Mouse (Mus musculus): ENCODE data around the gene Olfr1242. TPM values are rescaled to one million over a fixed set of nuclear protein-coding genes. Genes with fewer than 3 reads are reported as not detected.

The Olfr1242 gene
- polyA plus RNA-seq (2012; rRNA removed), result not detected in 2 replicates

- 75% methylated on average over 1 of the region's 1 CpGs for WGBS
- no peak for DNase-seq (ENCODE audit: low read depth, low spot score)
Measured at GRCm38 (mm10) chr2:89498235-89498634, at the start of gene Olfr1242. TSS of gene Olfr1242 (minus strand) at chr2:89498335.

- DNase-seq (ENCODE audit: low read depth, low spot score), result no peak
- WGBS, result 57% methylated on average over 2 of the region's 2 CpGs
Measured at GRCm38 (mm10) chr2:89544516-89544915, 46.4 kb upstream of the Olfr1242 start.

DNA sequence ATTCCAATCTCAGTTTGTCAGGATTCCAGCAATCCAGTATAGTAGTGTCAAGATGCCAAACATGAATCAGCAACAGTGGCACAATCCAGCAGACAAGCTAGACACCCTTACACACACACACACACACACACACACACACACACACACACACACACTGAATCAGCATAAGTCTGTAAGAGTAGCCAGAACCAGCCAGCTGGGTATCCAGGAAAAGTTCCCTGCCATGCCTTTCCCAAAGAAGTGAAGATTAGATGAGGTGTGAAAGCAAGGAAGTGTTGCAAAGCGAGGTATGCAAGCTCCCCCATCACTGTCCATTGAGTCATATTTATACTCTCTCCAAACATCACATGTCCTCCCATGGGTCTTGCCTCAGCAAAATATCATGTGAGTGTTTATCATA is 41.8 kb upstream of the Olfr1242 start:
- 63% methylated on average over 1 of the region's 1 CpGs for WGBS
- DNase-seq (ENCODE audit: low read depth, low spot score), result no peak

GRCm38 (mm10) chr2:89531387-89531786 is 33.3 kb upstream of the Olfr1242 start, which contains the start of gene Olfr1243:
TSS of gene Olfr1243 (minus strand) at chr2:89531487.
- WGBS, result 83% methylated on average over 1 of the region's 1 CpGs
- DNase-seq (ENCODE audit: low read depth, low spot score), result no peak

DNA sequence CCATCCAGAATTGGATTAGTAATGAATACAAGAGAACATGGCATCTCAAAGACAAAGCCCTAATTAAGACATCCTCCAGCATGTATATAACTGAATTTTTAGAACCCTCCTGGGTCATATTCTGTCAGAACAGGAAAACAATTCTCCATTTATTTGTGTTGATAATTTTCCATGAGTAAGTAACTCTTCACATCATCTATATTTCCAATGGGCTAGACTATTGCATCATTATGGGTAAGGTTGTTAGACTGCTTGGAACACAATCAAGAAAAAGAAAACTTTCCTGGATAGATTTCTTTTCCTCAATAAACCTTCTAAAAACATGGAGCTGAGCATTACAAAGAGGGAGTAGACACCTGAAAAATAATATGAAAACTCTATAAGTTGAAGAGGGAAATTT is 11.1 kb downstream of the Olfr1242 start, which contains the start of gene Olfr1241:
Olfr1241 (minus strand) TSS at position 101 of the 400 bp plus-strand sequence.
- no peak for DNase-seq (ENCODE audit: low read depth, low spot score)

DNA sequence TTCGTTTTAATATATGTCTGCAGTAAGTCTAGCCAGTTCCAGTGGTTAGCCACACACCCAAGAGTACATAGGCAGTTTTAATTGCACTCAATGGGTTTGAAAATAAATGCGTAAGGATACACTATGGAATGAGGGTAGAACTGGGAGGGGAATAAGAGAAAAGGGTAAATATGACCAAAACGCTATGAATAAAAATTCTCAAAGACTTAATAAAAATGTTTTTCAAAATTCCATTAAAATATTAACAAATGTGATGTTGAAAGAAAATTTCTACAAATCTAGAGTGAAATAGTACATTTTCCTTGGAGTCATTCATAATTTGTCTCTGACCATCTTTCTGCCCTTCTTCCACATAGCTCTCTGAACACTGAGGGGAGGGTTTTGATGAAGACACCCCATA is 55.2 kb downstream of the Olfr1242 start, which contains the start of gene Olfr1240:
Olfr1240 (minus strand) TSS at position 101 of the 400 bp plus-strand sequence.
- no peak for DNase-seq (ENCODE audit: low read depth, low spot score)
- 76% methylated on average over 3 of the region's 3 CpGs for WGBS

Other genes with a start within 250 kb of the Olfr1242 start
- not detected in 2 replicates for gene Olfr1228, start 244.3 kb downstream of the Olfr1242 start, polyA plus RNA-seq (2012; rRNA removed)
- gene Olfr1229, start 210.3 kb downstream of the Olfr1242 start, polyA plus RNA-seq (2012; rRNA removed), result not detected in 2 replicates
- gene Olfr1230, start 201.1 kb downstream of the Olfr1242 start, polyA plus RNA-seq (2012; rRNA removed), result not detected in 2 replicates
- gene Olfr1231, start 191.3 kb downstream of the Olfr1242 start, polyA plus RNA-seq (2012; rRNA removed), result not detected in 2 replicates
- gene Olfr1232, start 168.7 kb downstream of the Olfr1242 start, polyA plus RNA-seq (2012; rRNA removed), result not detected in 2 replicates
- gene Olfr1233, start 155.9 kb downstream of the Olfr1242 start, polyA plus RNA-seq (2012; rRNA removed), result not detected in 2 replicates
- gene Olfr1234, start 133.5 kb downstream of the Olfr1242 start, polyA plus RNA-seq (2012; rRNA removed), result not detected in 2 replicates
- not detected in 2 replicates for gene Olfr1238, start 88.7 kb downstream of the Olfr1242 start, polyA plus RNA-seq (2012; rRNA removed)
- gene Olfr1239, start 77.9 kb downstream of the Olfr1242 start, polyA plus RNA-seq (2012; rRNA removed), result not detected in 2 replicates
- gene Olfr1240, start 55.3 kb downstream of the Olfr1242 start, polyA plus RNA-seq (2012; rRNA removed), result not detected in 2 replicates
- gene Olfr1241, start 11.2 kb downstream of the Olfr1242 start, polyA plus RNA-seq (2012; rRNA removed), result not detected in 2 replicates
- gene Olfr1243, start 33.2 kb upstream of the Olfr1242 start, polyA plus RNA-seq (2012; rRNA removed), result not detected in 2 replicates
- gene Olfr1245, start 80.1 kb upstream of the Olfr1242 start, polyA plus RNA-seq (2012; rRNA removed), result not detected in 2 replicates
- not detected in 2 replicates for gene Olfr1246, start 94.8 kb upstream of the Olfr1242 start, polyA plus RNA-seq (2012; rRNA removed)
- gene Olfr1247, start 115.8 kb upstream of the Olfr1242 start, polyA plus RNA-seq (2012; rRNA removed), result not detected in 2 replicates
- not detected in 2 replicates for gene Olfr1248, start 119.9 kb upstream of the Olfr1242 start, polyA plus RNA-seq (2012; rRNA removed)
- gene Olfr1249, start 136.6 kb upstream of the Olfr1242 start, polyA plus RNA-seq (2012; rRNA removed), result not detected in 2 replicates
- not detected in 2 replicates for gene Olfr1250, start 163.1 kb upstream of the Olfr1242 start, polyA plus RNA-seq (2012; rRNA removed)
- gene Olfr1251, start 173.6 kb upstream of the Olfr1242 start, polyA plus RNA-seq (2012; rRNA removed), result not detected in 2 replicates
- not detected in 2 replicates for gene Olfr1252, start 226.7 kb upstream of the Olfr1242 start, polyA plus RNA-seq (2012; rRNA removed)

Data from large intestine, adult 2 months (tissue).